Mouse (Mus musculus) ES-E14 (cell line): ENCODE measurements around the gene Xylt1. TPM values are rescaled to one million over a fixed set of nuclear protein-coding genes. Genes with fewer than 3 reads are reported as not detected.

Experiments
- DNase-seq: peaks from one replicate; pipeline ENCODE4 v3.0.0-alpha.2; 2013; ENCODE audit warnings: low read depth, low spot score
- H3K27ac ChIP-seq: 2 replicates; pipeline ENCODE4 v1.5.1; 2012; ENCODE audit warnings: low read depth, mild to moderate bottlenecking, low read length, moderate library complexity, mixed read lengths; ENCODE audit not compliant: poor library complexity, insufficient read depth, severe bottlenecking
- H3K36me3 ChIP-seq: 2 replicates; pipeline ENCODE4 v1.6.1; 2012; ENCODE audit warnings: mild to moderate bottlenecking, low read length, moderate library complexity, mixed read lengths; ENCODE audit not compliant: control insufficient read depth, poor library complexity, insufficient read depth, severe bottlenecking
- H3K4me1 ChIP-seq, 2 experiments: fragments of 150-350 bp in 1 of 2; sonication (generic) in 1 of 2; 2 replicates each; pipeline ENCODE4 v1.6.1; 2012; ENCODE audit warnings: low read length in 2 of 2, mild to moderate bottlenecking in 1 of 2, mixed read lengths in 1 of 2; ENCODE audit not compliant: control insufficient read depth in 2 of 2, insufficient read depth in 2 of 2, poor library complexity in 1 of 2
- H3K4me3 ChIP-seq, 2 experiments: fragments of 150-350 bp in 1 of 2; sonication (generic) in 1 of 2; 2 replicates each; pipeline ENCODE4 v1.5.1; 2012; ENCODE audit warnings: low read length in 2 of 2, low read depth in 1 of 2, mild to moderate bottlenecking in 1 of 2, mixed read lengths in 1 of 2; ENCODE audit not compliant: insufficient read depth in 1 of 2, poor library complexity in 1 of 2, severe bottlenecking in 1 of 2
- H3K9ac ChIP-seq: 2 replicates; pipeline ENCODE4 v1.6.1; 2012; ENCODE audit warnings: low read depth, mild to moderate bottlenecking, low read length, mixed read lengths; ENCODE audit not compliant: poor library complexity, insufficient read depth, severe bottlenecking
- H3K9me3 ChIP-seq: fragments of 150-350 bp; sonication (generic); 2 replicates; pipeline ENCODE4 v1.6.1; 2012; ENCODE audit warnings: low read depth, mild to moderate bottlenecking, low read length; ENCODE audit not compliant: control insufficient read depth, insufficient read depth
- CHD2 ChIP-seq: IDR thresholded peaks from 2 replicates; pipeline ENCODE4 v1.6.1; 2014; ENCODE audit warnings: mild to moderate bottlenecking, low read depth, low read length, inconsistent platforms
- HCFC1 ChIP-seq: IDR thresholded peaks from 2 replicates; pipeline ENCODE4 v1.6.1; 2012; ENCODE audit warnings: low read length, inconsistent platforms, borderline replicate concordance; ENCODE audit not compliant: insufficient read depth
- MAFK ChIP-seq: IDR thresholded peaks from 2 replicates; pipeline ENCODE4 v1.6.1; 2014; ENCODE audit warnings: mild to moderate bottlenecking, low read depth, low read length, inconsistent platforms; ENCODE audit not compliant: insufficient read depth
- ZC3H11A ChIP-seq: IDR thresholded peaks from 2 replicates; pipeline ENCODE4 v1.6.1; 2012; ENCODE audit warnings: low read depth, mild to moderate bottlenecking, inconsistent platforms, low read length, borderline replicate concordance
- ZNF384 ChIP-seq: IDR thresholded peaks from 2 replicates; pipeline ENCODE4 v1.6.1; 2012; ENCODE audit warnings: low read depth, low read length, inconsistent platforms
- in situ Hi-C, 2 experiments: fragments of 600-800 bp; cut with MboI; formaldehyde crosslinking; loops; one replicate each; pipeline ENCODE4 v1.15.1; 2025; ENCODE audit warnings: low sequenced_read_pairs in 2 of 2, inconsistent platforms in 1 of 2; ENCODE audit not compliant: unreplicated experiment in 2 of 2
- total RNA-seq: library from RNA; depleted of rRNA; stranded (reverse); fragments of 300-350 nt; gene quantifications from 2 replicates; pipeline ENCODE4 v1.2.3, GENCODE M21; 2012

The Xylt1 gene
- total RNA-seq, 1 experiment: 3.6 TPM

DNA sequence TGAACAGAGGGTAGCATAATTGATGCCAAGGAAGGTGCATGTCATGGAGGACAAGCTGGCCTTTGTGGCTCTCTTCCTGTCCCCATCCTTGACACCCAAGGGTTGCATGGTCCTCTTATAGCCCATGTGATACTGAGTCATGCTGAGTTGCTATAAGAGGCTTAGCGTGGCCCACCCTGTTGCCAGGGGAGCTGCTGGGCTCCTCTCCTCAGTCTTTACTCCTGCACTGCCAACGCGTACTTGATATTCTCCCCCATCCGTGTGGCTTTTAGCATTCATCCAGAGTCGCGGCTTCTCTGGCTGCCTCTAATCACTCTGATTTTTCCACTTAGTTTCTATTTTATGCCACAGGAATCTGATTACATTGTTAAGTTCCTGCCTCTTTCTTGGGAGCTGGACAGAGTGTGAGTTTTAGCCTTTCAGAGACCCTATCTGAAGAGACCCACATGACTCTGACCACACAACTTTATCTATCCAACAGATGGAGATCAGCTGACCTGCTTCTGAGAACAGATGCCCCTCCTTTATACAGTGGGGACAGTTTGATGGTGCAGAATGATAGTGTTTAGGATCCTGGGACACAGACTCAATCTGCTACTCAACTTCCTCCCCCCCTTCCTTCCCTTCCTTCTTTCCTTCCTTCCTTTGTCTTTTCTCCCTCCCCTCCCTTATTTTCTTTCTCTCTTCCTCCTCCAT, 206.6 kb downstream of the Xylt1 start:
- H3K36me3 ChIP-seq: no peaks in the 10 kb centered on the region; the same call in 1 of the 2 replicates
- no peaks in the 10 kb centered on the region for H3K4me1 ChIP-seq
- no peaks in the 10 kb centered on the region for H3K9me3 ChIP-seq
- no peak overlapping the region for H3K27ac ChIP-seq
- TF ChIP-seq ZC3H11A (no peak), HCFC1 (no peak), ZNF384 (no peak), MAFK (no peak), CHD2 (no peak)
- in situ Hi-C loops: no loop called here
- no peak overlapping the region for H3K9ac ChIP-seq
- DNase-seq: no peak
- no peak overlapping the region for H3K4me3 ChIP-seq

DNA sequence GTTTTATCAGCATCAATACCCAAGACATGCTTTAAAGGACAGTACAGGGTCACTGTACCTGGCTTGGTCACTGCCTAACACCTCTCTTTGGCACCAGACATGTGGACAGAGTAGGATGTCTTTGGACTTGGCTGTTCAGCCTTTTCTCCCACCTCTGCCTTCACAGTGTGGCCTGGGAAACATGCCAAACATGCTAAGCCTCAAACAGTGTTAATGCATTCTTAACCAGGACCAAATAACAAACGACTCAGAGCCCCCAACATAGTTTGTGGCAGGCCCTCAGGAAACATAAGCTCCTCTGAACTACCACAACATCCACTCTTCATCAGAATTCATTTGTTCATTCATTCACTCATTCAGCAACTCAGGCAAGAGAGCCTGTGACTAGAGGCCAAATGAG, 207.6 kb downstream of the Xylt1 start:
- no peaks in the 10 kb centered on the region for H3K9me3 ChIP-seq
- peaks cover 2% of the 10 kb centered on the region in 2 experiments; a peak in 2 of 4 replicates for H3K4me1 ChIP-seq
- H3K9ac ChIP-seq: no peak overlapping the region
- no peaks in the 10 kb centered on the region; the same call in 1 of the 2 replicates for H3K36me3 ChIP-seq
- TF ChIP-seq MAFK: no peak
- no peak for TF ChIP-seq HCFC1
- TF ChIP-seq ZC3H11A: no peak
- TF ChIP-seq ZNF384: no peak
- TF ChIP-seq CHD2: no peak
- H3K27ac ChIP-seq: no peak overlapping the region
- no peak for DNase-seq
- in situ Hi-C loops: no loop called here
- no peak overlapping the region for H3K4me3 ChIP-seq

DNA sequence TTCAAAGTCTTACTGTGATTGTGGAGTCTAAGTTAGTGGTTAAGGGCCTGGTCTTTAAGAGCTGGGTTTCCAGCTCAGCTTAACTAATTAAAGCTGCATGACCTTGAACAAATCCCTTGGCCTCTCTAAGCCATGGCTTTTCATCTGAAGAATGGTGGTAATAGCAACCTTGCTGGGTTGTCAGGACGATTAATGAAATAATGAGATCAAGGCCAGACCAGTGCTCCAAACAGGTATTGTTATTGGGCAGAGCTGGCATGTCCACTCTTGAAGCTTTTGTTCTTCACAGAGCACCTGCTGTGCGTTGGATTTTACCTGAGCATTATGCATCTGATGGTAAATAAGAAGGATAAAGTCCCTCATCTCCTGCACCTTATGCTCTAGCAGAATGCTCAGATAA, 208.6 kb downstream of the Xylt1 start:
- in situ Hi-C loops: no loop called here
- DNase-seq: no peak
- H3K4me1 ChIP-seq: peaks cover 2 to 4% of the 10 kb centered on the region in 2 experiments; a peak in 2 of 4 replicates
- no peaks in the 10 kb centered on the region for H3K9me3 ChIP-seq
- no peak overlapping the region for H3K9ac ChIP-seq
- TF ChIP-seq HCFC1 (no peak), MAFK (no peak), CHD2 (no peak), ZNF384 (no peak), ZC3H11A (no peak)
- H3K4me3 ChIP-seq: no peak overlapping the region
- no peaks in the 10 kb centered on the region; the same call in 1 of the 2 replicates for H3K36me3 ChIP-seq
- no peak overlapping the region for H3K27ac ChIP-seq

DNA sequence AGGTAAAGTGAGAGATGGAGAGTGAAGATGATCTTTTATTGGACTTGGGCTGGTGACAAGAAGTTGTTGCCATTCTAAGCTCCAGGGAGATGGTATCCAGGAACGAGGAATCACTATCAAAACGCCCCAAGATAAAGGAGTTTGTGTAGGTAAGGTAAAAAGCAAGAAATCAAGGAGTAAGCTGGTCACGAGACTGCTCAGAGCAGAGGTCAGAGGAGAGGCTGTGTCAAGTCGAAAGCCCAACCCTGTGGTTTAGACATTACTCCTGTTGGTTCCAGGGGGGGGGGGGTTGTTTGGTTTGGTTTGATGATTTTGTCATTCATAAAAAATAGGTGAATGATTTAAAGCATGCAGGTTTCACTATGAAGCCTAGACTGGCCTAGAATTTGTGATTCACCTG, 209.0 kb downstream of the Xylt1 start:
- H3K36me3 ChIP-seq: no peaks in the 10 kb centered on the region; the same call in 1 of the 2 replicates
- H3K9me3 ChIP-seq: no peaks in the 10 kb centered on the region
- in situ Hi-C loops: no loop called here
- DNase-seq: no peak
- H3K4me1 ChIP-seq: peaks cover 2 to 4% of the 10 kb centered on the region in 2 experiments; a peak in 2 of 4 replicates
- no peak for TF ChIP-seq ZC3H11A
- no peak for TF ChIP-seq CHD2
- TF ChIP-seq MAFK: no peak
- no peak for TF ChIP-seq HCFC1
- TF ChIP-seq ZNF384: no peak
- no peak overlapping the region for H3K4me3 ChIP-seq
- H3K9ac ChIP-seq: no peak overlapping the region
- no peak overlapping the region for H3K27ac ChIP-seq

DNA sequence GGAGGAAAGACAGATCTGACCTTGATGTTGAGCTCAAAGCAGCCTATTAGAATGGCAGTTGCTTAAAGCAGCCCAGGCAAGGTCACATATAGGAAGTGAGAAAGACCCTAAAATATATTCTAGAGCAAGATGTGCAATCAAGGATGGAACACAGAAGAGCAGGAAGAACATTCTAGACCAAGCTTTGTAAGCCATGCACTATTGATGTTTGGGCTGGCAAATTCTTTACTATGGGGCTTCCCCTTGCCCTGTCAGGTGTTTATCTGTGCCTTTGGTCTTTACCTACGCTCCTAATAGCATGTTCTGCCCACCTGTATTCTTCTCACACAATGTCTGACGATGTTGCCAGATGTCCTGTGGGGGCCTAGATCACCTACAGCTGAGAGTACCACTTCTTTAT, 213.4 kb downstream of the Xylt1 start:
- no peak overlapping the region for H3K27ac ChIP-seq
- no peaks in the 10 kb centered on the region; the same call in 1 of the 2 replicates for H3K36me3 ChIP-seq
- H3K4me3 ChIP-seq: no peak overlapping the region
- DNase-seq: no peak
- no peak for TF ChIP-seq ZNF384
- no peak for TF ChIP-seq CHD2
- TF ChIP-seq HCFC1: no peak
- no peaks in the 10 kb centered on the region for H3K9me3 ChIP-seq
- H3K4me1 ChIP-seq: peaks cover 2 to 4% of the 10 kb centered on the region in 2 experiments; a peak in 2 of 4 replicates
- H3K9ac ChIP-seq: no peak overlapping the region
- in situ Hi-C loops: no loop called here
